Mouse (Mus musculus): ENCODE results near the gene Stk11ip. TPM values are rescaled to one million over a fixed set of nuclear protein-coding genes. Genes with fewer than 3 reads are reported as not detected.
A peak's percentile ranks its signal among the peaks of the same experiment; 100 is the strongest.

Stk11ip gene
- polyA plus RNA-seq, 1 experiment from 2014 or later: 9.1 TPM

DNA sequence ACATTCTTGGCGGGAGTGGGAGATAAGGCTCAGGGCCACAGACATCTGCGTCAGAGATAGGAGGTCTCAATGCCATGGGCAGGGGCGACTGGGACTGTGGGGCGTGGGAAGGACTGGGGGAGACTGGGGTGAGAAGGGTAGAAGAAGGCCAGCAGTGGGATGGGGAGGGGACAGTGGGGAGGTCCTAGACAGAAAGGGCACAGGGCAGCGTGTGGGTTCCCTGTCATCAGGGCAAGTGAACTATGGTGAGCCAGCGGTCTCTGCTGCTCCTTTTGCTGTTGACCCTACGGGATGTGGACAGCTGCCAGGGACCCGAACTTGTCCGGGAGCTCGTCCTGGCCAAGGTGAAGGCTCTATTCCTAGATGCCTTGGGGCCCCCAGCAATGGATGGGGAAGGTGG lies 14.3 kb upstream of the Stk11ip start, which contains the start of gene Inha:
Inha (plus strand) TSS at position 72 of the 400 bp plus-strand sequence.
- Histone ChIP-seq H3K27me3 (ENCODE audit: control insufficient read depth, insufficient read depth, low read length) (no peaks in the 10 kb centered on the region), H3K36me3 (ENCODE audit: control insufficient read depth, insufficient read depth, low read length) (peaks cover 12% of the 10 kb centered on the region; the same call in 1 of the 2 replicates), H3K9ac (ENCODE audit: low read depth, low read length) (peak within 1 kb of the TSS; percentile 97), H3K4me3 (ENCODE audit: low read depth, low read length) (peak within 1 kb of the TSS; percentile 78), H3K4me2 (peak within 1 kb of the TSS; percentile 65), H3K9me3 (replicated peaks; ENCODE audit: control insufficient read depth, low read length) (no peaks in the 10 kb centered on the region), H3K27ac (ENCODE audit: low read depth, low read length) (peak within 1 kb of the TSS; percentile 100), H3K4me1 (ENCODE audit: control insufficient read depth, insufficient read depth, low read length) (peaks cover 62% of the 10 kb centered on the region)
- no peak for ATAC-seq (replicated peaks; ENCODE audit: insufficient number of reproducible peaks, low FRiP score, low TSS enrichment)
- 33% methylated on average over 10 of the region's 10 CpGs for WGBS (ENCODE audit: insufficient replicate concordance)

DNA sequence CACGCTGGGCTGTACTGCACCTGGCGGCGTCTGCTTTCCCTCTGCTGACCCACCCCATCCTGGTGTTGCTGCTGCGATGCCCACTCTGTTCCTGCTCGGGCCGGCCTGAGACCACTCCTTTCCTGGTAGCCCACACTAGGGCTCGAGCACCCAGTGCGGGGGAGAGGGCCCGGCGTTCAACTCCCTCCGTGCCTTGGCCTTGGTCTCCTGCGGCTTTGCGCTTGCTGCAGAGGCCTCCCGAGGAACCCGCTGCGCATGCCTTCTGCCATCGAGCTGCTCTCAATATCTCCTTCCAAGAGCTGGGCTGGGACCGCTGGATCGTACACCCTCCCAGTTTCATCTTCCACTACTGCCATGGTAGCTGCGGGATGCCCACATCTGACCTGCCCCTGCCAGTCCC lies 11.7 kb upstream of the Stk11ip start:
- Histone ChIP-seq H3K9me3 (replicated peaks; ENCODE audit: control insufficient read depth, low read length) (no peaks in the 10 kb centered on the region), H3K4me2 (peak overlapping the region; percentile 29), H3K36me3 (ENCODE audit: control insufficient read depth, insufficient read depth, low read length) (no peaks in the 10 kb centered on the region), H3K4me1 (ENCODE audit: control insufficient read depth, insufficient read depth, low read length) (peaks cover 55% of the 10 kb centered on the region), H3K27me3 (ENCODE audit: control insufficient read depth, insufficient read depth, low read length) (no peaks in the 10 kb centered on the region), H3K9ac (ENCODE audit: low read depth, low read length) (peak overlapping the region; percentile 23; the same call in 1 of the 2 replicates), H3K27ac (ENCODE audit: low read depth, low read length) (peak overlapping the region; percentile 86), H3K4me3 (ENCODE audit: low read depth, low read length) (no peak overlapping the region)
- 43% methylated on average over 20 of the region's 20 CpGs for WGBS (ENCODE audit: insufficient replicate concordance)
- no peak for ATAC-seq (replicated peaks; ENCODE audit: insufficient number of reproducible peaks, low FRiP score, low TSS enrichment)

DNA sequence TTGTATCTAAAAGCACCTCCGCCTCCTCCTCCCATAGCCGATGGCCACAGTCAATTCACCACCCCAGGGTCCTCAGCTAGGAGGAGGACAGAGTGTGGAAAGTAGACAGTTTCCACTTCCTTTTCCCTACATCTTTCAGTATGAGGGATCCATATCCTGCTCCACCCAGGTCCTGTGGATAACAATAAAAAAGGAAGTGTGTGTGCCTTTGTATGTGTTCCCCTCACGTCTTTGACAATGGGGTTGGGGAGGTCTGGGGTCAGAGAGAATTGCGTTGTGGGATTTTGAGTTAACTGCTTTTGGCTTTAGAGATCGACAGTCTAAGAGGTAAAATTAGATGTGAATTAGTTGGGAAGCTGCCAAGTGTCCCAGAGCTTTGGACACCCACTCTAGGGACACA lies 11.2 kb upstream of the Stk11ip start:
- no peak for ATAC-seq (replicated peaks; ENCODE audit: insufficient number of reproducible peaks, low FRiP score, low TSS enrichment)
- peaks cover 57% of the 10 kb centered on the region for H3K4me1 ChIP-seq (ENCODE audit: control insufficient read depth, insufficient read depth, low read length)
- H3K9me3 ChIP-seq (replicated peaks; ENCODE audit: control insufficient read depth, low read length): no peaks in the 10 kb centered on the region
- no peaks in the 10 kb centered on the region for H3K36me3 ChIP-seq (ENCODE audit: control insufficient read depth, insufficient read depth, low read length)
- H3K9ac ChIP-seq (ENCODE audit: low read depth, low read length): no peak overlapping the region
- no peaks in the 10 kb centered on the region for H3K27me3 ChIP-seq (ENCODE audit: control insufficient read depth, insufficient read depth, low read length)
- H3K4me3 ChIP-seq (ENCODE audit: low read depth, low read length): no peak overlapping the region
- H3K4me2 ChIP-seq: no peak overlapping the region
- peak overlapping the region; percentile 86 for H3K27ac ChIP-seq (ENCODE audit: low read depth, low read length)
- 45% methylated on average over 5 of the region's 5 CpGs for WGBS (ENCODE audit: insufficient replicate concordance)

DNA sequence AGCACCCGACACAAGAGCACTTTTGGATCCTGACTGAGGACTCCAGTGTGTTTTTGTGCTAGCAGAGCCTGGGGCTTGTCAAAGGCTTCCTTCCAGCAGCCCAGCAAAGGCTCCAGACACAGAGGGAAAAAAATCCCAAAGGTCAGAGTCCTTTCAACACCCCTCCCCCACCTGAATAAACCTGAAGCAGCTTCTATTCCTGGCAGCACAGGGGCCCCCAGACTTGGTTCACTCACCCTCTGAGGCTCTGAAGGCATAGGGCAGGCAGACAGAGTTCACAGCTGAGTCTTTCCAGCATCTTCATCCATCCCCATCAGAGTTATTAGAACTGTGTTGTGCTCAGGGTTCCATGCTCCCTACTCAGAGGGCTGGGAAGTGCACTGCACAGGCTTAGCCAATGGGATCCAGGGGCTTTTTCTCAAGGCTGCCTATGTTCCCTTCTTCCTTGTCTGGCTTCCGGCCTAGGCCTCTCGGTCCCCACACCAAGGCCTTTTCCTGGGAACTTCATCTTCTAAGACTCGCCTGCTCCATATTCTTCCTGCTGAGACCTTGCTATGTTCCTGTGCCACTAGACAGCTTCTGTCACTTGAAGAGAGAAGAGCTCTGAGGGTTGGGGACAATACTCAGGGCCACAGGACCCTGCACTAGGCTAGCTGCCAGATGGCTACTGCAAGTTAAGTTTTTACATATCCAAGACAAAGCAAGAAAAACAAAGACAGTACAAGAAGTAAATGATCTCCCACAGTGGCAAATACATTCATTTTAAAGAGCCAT lies 9.7 kb upstream of the Stk11ip start:
- Histone ChIP-seq H3K27ac (ENCODE audit: low read depth, low read length) (peak overlapping the region; percentile 86), H3K9me3 (replicated peaks; ENCODE audit: control insufficient read depth, low read length) (no peaks in the 10 kb centered on the region), H3K9ac (ENCODE audit: low read depth, low read length) (peak overlapping the region; percentile 1; the same call in 1 of the 2 replicates), H3K4me3 (ENCODE audit: low read depth, low read length) (no peak overlapping the region), H3K36me3 (ENCODE audit: control insufficient read depth, insufficient read depth, low read length) (no peaks in the 10 kb centered on the region), H3K4me1 (ENCODE audit: control insufficient read depth, insufficient read depth, low read length) (peaks cover 60% of the 10 kb centered on the region), H3K27me3 (ENCODE audit: control insufficient read depth, insufficient read depth, low read length) (no peaks in the 10 kb centered on the region), H3K4me2 (peak overlapping the region; percentile 20; the same call in 1 of the 2 replicates)
- ATAC-seq (replicated peaks; ENCODE audit: insufficient number of reproducible peaks, low FRiP score, low TSS enrichment): peak; percentile 25
- 25% methylated on average over 4 of the region's 4 CpGs for WGBS (ENCODE audit: insufficient replicate concordance)

DNA sequence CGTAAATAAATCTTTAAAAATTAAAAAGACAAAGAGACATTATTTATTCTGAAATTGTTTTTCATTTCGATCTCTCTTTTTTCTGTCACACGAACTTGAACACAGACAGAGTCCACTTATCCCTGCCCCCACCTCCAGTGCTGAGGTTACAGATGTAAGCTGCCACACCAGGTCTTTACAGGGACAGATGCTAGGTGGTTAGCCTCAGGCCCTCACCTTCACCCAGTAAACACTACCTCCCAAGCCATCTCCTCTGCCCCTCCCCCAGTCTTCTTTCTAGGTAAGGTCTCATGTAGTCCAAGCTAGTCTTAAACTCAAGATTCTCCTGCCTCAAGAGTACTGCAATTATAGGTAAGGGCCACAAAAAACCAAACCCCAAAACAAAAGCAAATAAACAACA lies 8.8 kb upstream of the Stk11ip start:
- Histone ChIP-seq H3K4me2 (no peak overlapping the region), H3K9ac (ENCODE audit: low read depth, low read length) (no peak overlapping the region), H3K4me3 (ENCODE audit: low read depth, low read length) (no peak overlapping the region), H3K4me1 (ENCODE audit: control insufficient read depth, insufficient read depth, low read length) (peaks cover 57% of the 10 kb centered on the region), H3K9me3 (replicated peaks; ENCODE audit: control insufficient read depth, low read length) (no peaks in the 10 kb centered on the region), H3K36me3 (ENCODE audit: control insufficient read depth, insufficient read depth, low read length) (no peaks in the 10 kb centered on the region), H3K27me3 (ENCODE audit: control insufficient read depth, insufficient read depth, low read length) (no peaks in the 10 kb centered on the region), H3K27ac (ENCODE audit: low read depth, low read length) (peak overlapping the region; percentile 86)
- WGBS (ENCODE audit: insufficient replicate concordance): 78% methylated on average over 3 of the region's 3 CpGs
- no peak for ATAC-seq (replicated peaks; ENCODE audit: insufficient number of reproducible peaks, low FRiP score, low TSS enrichment)

DNA sequence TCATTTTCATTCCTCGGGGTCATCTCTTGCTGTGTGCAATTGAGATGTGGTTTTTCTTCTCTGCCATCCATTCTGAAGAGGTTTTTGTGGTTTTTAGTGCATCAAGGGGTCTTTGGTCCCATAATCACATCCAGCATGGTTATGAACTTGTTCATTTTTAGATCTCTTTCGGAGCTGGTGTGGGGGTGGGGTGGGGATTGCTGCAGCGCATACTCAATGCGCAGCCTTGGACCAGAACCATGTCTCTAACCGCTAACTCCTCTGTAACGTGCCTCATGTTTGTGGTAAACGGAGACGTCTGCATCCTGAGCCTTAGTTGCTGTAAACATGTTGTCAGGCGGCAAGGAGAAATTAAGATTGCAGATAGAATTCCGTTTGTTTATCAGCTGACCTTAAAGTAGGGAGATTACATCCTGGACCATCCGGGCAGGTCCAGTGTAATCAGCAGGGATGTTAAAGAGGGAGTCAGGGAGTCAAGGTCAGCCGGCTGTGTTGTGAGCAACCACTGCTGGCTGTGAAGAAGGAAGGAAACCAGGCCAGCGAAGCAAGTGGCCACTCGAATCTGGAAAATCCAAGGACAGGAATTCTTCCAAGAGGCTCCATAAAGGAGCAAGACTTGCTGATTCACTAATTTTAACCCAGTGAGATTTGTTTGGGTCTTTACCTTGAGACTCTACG lies 4.5 kb upstream of the Stk11ip start:
- no peaks in the 10 kb centered on the region for H3K9me3 ChIP-seq (replicated peaks; ENCODE audit: control insufficient read depth, low read length)
- H3K27ac ChIP-seq (ENCODE audit: low read depth, low read length): peak overlapping the region; percentile 66
- peaks cover 35% of the 10 kb centered on the region for H3K4me1 ChIP-seq (ENCODE audit: control insufficient read depth, insufficient read depth, low read length)
- H3K4me3 ChIP-seq (ENCODE audit: low read depth, low read length): no peak overlapping the region
- H3K4me2 ChIP-seq: no peak overlapping the region
- WGBS (ENCODE audit: insufficient replicate concordance): 48% methylated on average over 15 of the region's 15 CpGs
- H3K27me3 ChIP-seq (ENCODE audit: control insufficient read depth, insufficient read depth, low read length): no peaks in the 10 kb centered on the region
- no peak overlapping the region for H3K9ac ChIP-seq (ENCODE audit: low read depth, low read length)
- ATAC-seq (replicated peaks; ENCODE audit: insufficient number of reproducible peaks, low FRiP score, low TSS enrichment): no peak
- H3K36me3 ChIP-seq (ENCODE audit: control insufficient read depth, insufficient read depth, low read length): no peaks in the 10 kb centered on the region

DNA sequence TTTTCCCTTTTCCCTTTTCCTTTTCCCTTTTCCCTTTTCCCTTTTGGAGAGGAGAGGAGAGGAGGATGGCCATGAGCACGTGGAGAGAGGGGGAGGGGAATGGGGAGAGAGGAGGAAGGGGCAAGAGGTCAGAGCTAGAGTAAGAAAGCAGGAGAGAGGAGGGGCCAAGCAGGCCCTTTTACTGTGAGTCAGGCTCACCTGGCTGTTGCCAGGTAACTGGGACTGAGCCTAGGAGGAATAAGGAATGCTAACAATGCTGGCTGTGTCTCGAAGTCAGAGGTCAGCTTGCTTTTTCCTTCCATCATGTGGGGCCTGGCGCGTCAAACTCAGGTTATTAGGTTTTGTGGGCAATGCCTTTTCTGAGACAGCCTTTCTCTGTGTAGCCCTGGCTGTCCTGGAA lies 3.3 kb upstream of the Stk11ip start:
- peaks cover 30% of the 10 kb centered on the region for H3K4me1 ChIP-seq (ENCODE audit: control insufficient read depth, insufficient read depth, low read length)
- H3K9me3 ChIP-seq (replicated peaks; ENCODE audit: control insufficient read depth, low read length): no peaks in the 10 kb centered on the region
- no peak overlapping the region for H3K4me2 ChIP-seq
- 71% methylated on average over 3 of the region's 4 CpGs for WGBS (ENCODE audit: insufficient replicate concordance)
- H3K27ac ChIP-seq (ENCODE audit: low read depth, low read length): no peak overlapping the region
- ATAC-seq (replicated peaks; ENCODE audit: insufficient number of reproducible peaks, low FRiP score, low TSS enrichment): no peak
- H3K36me3 ChIP-seq (ENCODE audit: control insufficient read depth, insufficient read depth, low read length): no peaks in the 10 kb centered on the region
- no peak overlapping the region for H3K4me3 ChIP-seq (ENCODE audit: low read depth, low read length)
- no peak overlapping the region for H3K9ac ChIP-seq (ENCODE audit: low read depth, low read length)
- no peaks in the 10 kb centered on the region for H3K27me3 ChIP-seq (ENCODE audit: control insufficient read depth, insufficient read depth, low read length)

DNA sequence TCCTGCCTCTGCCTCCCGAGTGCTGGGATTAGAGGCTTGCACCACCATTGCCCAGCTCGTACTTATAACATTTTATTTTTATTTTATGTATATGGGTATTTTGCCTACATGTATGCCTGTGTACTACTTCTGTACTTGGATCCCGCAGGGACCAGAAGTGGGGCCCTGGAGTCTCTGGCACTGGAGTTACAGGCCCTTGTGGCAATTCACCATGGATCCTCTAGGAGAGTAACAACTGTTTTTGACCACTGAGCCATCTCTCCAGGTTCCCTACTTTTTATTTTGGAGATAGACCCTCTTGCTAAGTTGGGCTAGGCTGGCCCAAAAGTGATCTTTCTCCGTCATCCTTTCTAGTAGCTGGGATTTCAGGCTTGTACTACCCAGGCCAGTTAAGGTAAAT lies 2.9 kb upstream of the Stk11ip start:
- ATAC-seq (replicated peaks; ENCODE audit: insufficient number of reproducible peaks, low FRiP score, low TSS enrichment): no peak
- Histone ChIP-seq H3K9me3 (replicated peaks; ENCODE audit: control insufficient read depth, low read length) (no peaks in the 10 kb centered on the region), H3K27me3 (ENCODE audit: control insufficient read depth, insufficient read depth, low read length) (no peaks in the 10 kb centered on the region), H3K4me2 (no peak overlapping the region), H3K9ac (ENCODE audit: low read depth, low read length) (no peak overlapping the region), H3K27ac (ENCODE audit: low read depth, low read length) (no peak overlapping the region), H3K4me3 (ENCODE audit: low read depth, low read length) (no peak overlapping the region), H3K36me3 (ENCODE audit: control insufficient read depth, insufficient read depth, low read length) (no peaks in the 10 kb centered on the region), H3K4me1 (ENCODE audit: control insufficient read depth, insufficient read depth, low read length) (peaks cover 27% of the 10 kb centered on the region)
- 88% methylated on average over 4 of the region's 4 CpGs for WGBS (ENCODE audit: insufficient replicate concordance)

Data from heart, embryonic 11.5 days (tissue).